Mouse (Mus musculus) layer of hippocampus, postnatal 36 days (tissue): ENCODE measurements at regions not wholly inside any gene's neighbourhood (a gene's known extent, or its start where the extent isn't known, plus 50 kb on each side); places are given as distances from the start of the nearest gene placed in this dataset.

ENCODE experiments used
- DNase-seq, 2 experiments: peaks; one replicate each; pipeline ENCODE4 v3.0.0; 2022

DNA sequence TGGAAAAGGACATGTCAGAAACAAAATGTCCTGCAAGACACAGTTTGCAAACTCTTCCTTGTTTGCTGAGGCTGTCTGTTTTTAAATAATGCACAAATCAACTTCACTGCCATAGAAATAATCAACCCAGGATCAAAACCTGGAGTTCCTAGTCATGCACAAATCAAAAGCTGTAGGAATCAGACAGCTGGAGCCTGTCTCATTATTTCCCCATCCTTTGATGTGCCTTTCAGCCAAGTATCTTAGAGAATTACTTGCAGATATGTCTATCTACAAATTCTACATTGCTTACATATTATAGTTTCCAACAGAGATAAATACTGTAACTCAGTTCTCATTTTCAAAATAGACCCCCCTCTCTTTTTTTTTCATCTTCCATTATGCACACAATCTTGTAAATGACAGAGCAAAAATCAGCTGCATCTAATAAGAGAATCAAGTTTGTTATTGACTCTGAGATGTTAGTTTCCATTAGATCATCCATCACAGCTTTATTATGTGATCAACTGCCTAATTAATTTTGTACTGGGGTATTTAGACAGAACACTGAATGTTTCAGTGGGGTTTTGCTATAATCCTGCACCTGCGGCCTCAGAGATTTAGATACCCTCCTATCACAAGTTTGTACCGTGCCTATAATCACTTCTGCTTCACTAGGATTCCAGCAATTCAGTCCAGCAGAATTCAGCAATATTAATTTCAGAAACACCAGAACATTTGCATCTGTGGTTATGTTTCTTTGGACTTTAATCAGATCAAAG, 798.9 kb upstream of the Tenm2 start:
- no peak for DNase-seq

DNA sequence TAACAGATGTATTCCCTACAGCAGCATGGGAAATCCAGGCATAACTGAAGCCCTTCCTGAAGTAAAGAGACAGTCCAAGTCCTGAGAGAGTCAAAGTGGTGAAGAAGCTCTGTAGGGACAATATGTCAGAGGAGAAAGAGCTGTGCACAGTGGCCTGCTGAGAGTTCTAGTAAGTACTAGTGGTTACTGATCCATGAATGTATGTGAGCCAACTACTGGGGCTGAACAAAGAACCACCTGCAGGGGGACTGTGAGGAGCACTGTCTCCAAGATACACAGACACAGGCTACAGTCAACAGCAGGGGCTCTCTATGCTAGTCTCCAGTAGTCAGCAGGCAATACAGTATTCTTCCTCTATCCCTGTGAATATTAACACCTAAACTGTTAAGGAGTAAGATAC, 785.9 kb upstream of the Tenm2 start:
- no peak for DNase-seq

DNA sequence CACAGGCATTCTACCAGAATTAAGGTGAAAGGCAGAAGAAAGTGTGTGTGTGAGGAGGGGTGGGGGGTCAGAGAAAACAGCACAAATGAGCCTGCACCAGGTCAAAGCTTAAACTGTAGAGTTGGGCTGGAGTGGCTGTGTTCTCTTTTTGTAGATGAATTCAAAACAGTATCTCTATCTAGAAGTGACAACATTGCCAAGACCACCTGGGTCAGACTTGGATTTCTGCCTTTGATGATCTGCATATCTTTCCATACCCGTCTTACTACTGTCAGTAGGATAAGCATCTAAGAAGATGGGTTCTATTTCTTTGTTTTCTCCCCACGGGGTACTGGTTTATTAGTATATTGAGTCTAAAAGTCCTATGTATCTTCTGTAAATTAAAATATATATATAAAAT, 742.4 kb upstream of the Tenm2 start:
- no peak for DNase-seq

DNA sequence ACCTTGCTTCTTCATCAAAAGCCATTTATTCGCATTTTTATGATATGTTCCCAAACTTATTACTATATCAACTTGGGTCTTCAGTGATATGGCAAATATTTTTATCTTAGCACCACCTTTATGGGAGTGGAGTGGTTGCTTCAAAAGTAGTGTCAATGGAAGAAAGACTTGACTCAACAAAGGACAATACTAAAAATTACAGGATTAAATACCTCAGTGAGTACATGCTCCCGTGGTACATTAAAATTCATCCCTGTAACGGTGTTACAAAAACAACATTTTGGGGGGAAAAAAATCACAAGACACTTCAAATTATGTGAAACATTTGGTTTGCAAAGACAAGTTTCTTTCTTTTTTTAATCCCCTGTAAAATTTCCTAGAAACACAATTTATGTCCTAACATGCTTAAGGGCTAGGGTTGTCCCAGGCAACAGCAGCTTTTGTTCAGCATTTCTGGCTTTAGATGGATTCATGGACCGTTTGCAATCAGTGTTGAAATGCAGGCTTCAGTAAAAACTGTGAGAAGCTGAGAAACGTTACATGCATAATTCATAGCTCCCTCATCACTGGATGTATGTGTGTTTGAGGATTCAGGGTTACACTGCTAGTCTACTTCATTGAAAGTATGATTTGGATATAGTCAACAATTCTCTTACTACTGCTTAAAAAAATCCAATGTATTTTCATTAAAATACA, 700.8 kb upstream of the Tenm2 start:
- DNase-seq: no peak

DNA sequence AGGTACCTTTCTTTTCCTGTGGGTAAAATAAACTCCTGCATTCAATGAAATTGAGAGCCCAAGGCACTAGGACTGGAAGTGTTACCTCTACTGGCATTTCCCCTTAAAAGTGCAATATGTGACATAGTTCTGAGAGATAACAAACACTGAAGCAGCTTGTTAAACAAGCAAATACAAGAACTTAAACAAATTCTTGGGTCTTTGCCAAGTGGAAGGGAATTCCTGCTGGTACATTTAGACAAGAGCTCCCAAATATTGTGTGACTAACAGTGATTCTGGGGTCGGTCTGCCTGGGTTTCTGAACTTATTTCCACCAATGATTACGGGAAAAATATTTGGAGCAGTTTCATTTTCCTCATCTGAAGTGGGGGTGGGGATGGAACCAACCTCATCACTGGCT, 677.4 kb upstream of the Tenm2 start:
- no peak for DNase-seq

DNA sequence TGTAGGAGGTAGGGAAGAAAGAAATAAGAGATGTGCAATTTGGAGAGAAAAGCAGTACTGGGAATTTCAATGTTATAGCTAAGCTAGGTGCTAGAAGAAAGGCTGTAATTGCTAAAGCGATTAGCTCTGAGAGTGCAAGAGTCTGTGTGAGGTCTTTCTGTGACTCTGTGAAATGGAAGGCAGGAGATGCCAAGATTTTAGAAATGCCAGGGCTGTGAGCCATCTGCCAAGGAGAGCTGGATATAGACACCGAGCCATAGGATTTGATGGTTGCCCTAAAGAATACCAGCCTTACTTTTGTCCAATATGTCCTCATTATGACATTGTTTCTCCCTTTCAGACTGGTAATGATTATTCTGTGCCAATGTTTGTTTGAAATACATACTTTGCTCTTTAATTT, 669.2 kb upstream of the Tenm2 start:
- DNase-seq: no peak

DNA sequence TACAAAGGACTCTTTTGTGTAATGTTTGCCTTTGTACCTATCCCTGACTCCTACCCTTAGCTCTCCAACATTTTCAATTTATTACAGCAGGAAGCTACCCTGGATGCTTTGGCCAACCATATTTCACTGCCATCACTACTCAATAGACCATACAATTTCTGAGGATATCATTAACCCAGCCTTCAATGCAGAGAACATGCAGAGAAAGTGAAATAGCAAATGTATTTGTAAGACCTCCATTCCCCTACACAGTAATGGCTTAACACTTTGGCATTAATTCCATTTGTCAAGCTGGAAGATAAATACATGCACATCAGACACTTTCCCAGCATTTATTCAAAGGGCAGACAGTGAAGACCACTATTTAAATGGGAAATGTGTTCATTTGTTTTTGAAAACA, 661.9 kb upstream of the Tenm2 start:
- no peak for DNase-seq

DNA sequence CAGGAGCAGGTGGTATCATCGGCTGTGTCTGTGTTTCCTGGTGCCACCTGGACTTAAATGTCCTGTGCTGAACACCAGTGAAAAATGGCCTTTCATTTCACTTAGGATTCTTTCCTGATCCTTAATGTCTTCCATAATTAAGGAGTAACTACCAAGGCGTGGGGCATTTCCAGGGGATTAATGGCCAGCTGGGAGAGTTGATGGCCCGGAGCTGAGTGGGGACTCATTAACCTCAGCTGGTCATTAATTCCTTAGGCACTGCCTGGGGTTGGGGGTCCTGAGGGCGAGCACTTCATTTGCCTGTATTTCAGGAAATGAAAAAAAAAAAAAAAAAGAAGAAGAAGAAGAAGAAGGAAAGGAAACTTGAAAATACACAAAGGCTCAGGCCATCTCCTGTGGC, 647.0 kb upstream of the Tenm2 start:
- no peak for DNase-seq

DNA sequence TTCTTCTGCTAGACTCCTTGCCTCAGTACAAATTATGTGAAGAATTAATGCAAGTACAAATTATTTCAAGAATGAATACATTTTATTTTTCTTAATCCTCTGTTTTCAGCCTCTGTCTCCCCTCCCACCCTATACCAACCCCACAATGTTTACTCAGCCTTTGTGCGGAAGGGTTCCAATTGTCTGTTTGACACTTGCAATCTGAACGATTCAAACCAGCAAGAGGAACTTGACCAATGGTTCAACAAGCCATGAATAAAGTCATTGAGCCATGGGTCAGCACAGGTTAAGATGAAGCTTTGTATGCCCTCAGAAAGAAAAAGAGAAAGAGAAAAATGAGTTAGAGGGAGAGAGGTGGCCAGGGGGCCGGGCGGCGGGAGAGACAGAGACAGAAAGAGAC, 601.5 kb upstream of the Tenm2 start:
- DNase-seq: no peak

DNA sequence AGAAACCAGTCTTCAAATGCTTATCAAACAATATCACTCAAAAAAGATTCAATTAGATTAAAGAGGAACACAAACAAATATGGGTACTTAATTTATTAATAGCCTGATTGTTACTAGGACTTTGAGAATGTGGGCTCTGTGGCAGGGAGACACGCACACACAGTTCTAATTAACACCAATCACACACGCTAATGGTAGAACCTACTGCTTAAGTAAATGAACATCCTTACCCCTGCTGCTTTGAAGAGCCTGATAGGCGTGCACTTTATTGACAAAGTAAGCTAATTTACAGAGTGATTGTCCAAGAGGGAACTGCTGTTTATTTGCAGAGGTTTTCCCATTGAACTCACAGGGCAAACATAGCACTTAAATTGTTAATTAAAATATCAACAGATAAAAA, 595.2 kb upstream of the Tenm2 start:
- DNase-seq: no peak

DNA sequence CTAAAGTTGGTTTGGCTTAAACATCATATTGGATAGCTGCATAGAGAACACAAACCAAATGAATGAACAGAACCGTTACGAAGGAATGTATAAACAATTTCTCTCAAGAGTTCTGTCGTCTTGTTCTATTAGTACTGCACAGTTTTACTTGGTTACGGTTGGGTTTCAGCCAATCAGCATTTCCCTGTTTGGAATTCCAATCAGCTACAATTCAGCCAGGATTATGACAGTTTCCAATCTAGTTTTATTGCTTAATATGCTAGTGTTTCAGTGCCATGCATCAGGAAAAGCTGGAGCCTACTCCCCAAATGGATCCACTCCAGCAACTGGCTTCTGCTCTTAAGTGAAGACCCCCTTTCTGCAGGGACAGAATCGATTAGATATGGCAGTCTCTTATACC, 571.0 kb upstream of the Tenm2 start:
- DNase-seq: no peak

DNA sequence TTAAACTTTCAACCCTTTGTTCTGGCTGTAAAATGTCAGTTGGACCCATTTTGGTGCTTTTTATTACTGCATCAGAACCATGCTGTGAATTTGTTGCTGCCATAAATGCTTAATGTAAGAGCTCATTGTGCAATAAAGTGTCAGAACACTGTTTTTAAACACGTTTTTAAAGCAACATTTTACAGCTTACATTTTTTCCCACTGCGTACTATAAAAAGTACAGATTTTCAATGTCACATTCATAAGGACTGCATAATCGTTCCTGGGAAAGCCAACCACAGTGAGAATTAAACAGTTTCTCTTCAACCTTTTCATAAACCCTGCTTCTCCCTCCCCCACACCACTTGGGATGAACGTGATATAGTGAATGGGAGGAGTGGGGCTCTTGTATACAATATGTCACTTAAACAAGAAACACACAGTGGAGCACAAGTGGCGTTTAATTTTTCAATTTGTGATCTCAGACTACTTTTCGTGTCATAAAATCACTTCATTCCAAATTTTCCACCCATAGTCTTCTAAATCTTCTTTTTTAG, 563.1 kb upstream of the Tenm2 start:
- no peak for DNase-seq

DNA sequence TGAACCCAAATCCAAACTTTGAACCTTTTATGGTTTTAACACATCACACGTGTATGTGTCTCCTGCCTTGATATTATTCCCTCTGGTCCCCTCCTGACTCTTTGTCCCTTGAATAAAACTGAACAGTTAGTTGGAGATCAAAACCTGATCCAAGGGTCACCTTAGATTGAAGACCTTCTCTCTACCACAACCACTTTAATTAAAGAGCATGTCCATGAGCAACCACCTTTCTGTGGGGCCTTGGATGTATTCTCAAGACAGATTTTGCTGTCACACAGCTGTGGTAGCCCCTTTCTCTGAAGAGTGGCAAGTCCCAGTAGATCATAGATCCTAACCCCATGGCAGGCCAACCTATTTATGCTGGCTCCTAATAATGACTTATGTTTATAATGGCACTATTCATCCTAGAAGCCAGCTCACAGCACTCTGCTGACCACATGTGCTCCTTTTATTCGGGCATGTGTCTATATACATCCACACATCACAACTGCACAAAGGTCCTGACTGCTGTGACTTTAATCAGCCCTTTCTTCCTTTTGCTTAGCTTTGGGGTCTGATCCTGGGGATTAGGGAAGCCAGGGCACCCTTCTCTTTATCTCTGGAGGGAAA, 536.8 kb upstream of the Tenm2 start:
- no peak for DNase-seq

DNA sequence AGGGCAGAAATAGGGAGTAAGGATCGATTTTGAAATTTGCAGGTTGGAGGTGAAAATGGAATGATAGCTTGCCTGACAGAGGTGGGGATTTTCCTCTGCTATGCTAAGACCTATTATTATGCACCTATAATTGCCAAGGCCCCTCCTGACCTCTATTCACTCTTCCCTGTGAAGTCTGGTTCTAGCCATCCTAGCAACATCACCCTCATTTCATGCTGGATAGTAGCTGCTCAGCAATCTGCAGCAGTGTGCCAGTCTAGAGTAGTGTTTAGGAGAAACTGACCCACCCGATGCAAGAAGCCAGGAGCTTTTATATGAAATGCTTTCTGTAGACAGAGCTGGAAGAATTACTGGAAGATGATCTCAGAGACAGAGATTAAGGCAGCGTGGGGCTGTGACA, 535.1 kb upstream of the Tenm2 start:
- no peak for DNase-seq

DNA sequence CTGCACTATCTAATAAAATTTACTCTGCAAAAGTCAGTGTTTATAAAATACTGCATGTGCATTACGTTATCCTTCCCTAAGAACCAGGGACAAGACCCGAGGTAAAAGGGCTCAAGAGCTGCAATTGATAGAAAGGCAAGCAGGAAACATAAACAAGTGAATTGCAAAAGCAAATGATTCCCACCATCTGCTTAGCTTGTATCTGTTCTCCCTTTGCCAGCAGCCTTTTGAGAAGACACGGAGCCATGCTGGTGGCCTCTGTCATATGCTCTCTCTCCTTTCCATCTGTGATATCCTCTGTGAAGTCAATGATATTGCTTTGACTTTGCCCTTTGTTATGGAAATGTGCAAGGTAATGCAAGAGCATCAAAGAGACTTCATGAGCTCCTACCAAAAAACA, 532.4 kb upstream of the Tenm2 start:
- peak in 1 of 2 experiments; percentile 3 for DNase-seq

DNA sequence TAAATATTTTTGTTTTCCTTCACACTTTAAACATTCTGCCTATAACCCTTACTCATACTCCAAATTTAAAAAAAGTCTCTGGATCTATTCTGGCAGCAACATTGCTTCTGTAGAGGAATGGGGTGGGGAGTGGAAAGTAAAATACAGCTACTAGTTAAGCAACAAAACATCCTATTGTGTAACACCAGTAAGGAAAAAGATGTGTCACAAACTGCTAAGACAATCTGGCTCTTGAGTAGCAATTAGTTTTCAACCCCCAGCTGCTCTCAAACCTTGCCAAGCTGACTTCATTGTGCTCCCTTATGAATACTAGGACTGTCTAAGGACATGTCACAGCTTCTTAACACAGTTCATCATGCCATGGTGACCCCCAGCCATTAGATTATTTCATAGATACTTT, 500.2 kb upstream of the Tenm2 start:
- peak in 1 of 2 experiments; percentile 3 for DNase-seq

DNA sequence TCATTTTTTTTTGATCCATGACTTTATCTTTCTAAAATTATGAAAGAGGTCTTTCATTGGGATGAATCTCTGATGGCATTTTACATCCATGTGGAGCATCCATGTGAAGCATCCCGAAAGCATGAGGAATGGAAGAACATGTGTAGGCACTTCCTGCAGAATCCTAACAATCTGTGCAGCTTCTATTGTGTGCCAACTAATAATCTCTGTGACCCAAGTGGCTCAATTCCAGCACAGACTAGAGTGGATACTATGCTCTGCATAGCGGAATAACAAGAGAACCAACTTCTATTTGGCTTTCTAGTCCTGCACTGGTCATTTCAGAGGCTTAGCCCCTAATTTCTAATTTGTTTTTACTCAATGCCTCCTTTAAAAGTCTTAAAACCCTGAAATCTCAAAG, 499.7 kb upstream of the Tenm2 start:
- no peak for DNase-seq

DNA sequence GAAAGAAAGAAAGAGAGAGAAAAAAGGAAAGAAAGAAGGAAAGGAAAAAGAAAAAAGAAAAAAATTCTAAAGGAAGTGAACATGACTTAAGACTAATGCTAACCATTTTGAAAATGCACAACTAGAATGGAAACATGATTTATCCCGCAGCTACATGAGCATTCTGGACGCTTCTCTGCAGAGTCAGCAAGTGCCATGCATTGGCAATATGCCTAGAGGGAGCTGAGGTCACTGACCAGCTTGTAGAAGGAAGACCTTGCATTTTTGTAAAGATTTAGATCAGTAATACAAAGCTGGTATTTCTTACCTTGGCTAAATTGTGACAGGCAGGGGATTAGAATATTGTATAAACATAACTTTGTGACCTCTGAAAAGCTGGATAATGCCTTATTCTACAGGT, 461.2 kb upstream of the Tenm2 start:
- DNase-seq: no peak

DNA sequence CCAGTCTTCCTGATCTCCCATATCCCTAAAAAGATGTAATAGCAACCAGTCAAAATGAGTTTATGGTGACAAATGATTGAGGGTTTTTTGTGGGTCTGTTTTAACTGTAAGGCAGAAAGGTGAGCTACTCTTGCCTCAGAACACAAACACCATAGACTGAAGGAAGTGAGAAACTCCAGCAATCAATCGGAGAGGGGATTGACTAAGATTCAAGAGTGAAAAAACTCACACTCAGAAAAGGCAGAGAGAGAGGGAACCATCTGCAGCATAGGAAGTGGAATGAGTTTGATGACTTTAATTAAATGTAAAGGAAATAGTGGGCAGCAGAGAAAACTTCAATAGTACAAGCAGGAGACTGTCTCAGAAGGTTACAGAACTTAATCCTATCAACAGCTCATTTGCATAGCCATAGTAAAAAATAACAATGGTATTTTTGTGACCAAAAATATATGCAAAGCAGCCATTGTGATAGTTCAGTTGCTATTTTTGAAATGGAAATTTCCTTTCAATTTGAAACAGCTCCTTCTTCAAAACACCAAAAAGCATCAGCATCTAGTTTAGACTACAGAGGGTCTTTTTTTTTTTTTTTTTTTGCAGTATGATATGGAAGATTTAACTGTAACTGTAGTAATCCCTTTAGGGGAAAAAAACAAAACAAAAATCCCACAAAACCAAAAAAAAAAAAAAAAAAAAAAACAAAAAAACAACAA, 442.9 kb upstream of the Tenm2 start:
- DNase-seq: no peak

DNA sequence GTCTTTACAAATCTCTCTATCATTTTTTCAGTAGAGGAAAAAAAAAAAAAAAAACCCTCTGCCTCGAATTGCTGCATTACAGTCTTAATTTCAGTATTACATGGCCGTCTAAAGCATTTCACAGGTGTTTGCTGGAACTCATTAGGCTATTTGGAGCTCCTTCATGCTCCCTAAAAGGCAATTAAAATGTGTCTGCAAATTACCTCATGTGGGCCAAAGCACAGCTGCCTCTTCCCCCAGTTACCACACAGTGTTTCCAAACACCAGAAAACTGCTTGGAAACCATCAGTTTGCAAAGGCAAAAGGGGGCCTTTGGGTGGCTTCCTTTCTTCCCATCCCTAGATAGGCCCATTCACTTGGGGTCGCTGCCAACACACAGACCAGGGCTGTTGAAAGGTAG, 435.6 kb upstream of the Tenm2 start:
- no peak for DNase-seq

DNA sequence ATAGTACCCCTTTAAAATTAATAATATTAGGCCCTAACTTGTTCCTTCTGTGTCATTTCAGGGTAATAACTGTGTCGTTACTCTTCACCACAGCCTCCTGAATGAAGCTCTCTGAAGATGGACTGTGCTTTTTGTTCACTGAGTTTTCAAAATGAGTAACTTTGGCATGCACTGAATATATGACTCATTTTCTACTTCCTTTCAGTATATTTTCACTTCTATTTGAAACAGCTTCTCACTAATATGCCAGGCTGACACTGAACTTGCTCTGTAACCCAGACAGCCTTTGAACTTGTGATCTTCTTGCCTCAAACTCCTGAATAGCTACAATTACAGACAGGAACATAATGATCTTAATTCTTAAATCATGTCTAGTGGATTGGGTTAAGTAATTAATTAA, 431.2 kb upstream of the Tenm2 start:
- DNase-seq: no peak

DNA sequence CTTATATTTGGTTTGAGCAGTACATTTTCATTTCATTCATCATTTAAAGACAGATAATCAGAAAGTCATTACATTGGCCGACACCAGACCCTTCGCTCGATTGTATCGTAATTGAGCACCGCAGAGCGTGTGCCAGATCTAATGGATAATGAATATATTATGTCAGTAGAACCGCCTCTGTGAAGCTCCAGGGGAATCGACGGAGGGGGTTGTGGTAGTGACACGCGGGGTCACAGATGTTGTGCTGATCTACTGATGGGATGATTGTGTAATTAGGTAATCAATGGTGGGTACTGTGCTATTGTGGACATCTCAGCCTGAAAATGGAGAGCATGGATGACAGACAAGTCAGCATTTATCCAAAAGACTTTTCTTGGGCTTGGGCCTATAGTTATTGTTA, 414.3 kb upstream of the Tenm2 start:
- no peak for DNase-seq

DNA sequence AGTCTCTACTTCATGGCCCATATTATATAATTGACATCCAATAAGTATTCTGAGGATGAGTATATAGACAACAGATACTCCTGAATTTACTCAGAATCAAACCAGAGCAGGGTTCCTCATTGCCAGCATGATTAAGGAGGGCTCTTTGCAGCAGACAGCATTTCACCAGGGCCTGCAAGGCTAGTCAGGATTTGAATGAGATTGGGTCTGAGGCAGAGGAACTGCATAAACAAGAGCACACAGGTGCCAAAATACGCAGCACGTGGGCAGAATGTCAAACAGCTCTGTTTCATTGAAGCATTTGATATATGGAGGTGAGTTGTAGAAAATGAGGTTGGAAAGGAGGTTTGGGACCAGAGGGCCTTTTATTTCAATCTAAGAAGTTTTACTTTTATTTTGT, 387.5 kb upstream of the Tenm2 start:
- DNase-seq: no peak
